Mouse (Mus musculus): ENCODE data around the gene Pdcd2. TPM values are rescaled to one million over a fixed set of nuclear protein-coding genes. Genes with fewer than 3 reads are reported as not detected.

The Pdcd2 gene
- total RNA-seq (2021) (10 to 100 TPM; 13.9 to 16.4 TPM), polyA plus RNA-seq (2012; rRNA removed) (9.2 and 13.1 TPM in 2 replicates)
- long read RNA-seq, transcript Pdcd2-201 (6 exons, 1,120 nt) = major isoform, 7 of 10 reads
- long read RNA-seq, partial matches to known transcripts = 3 of 10 reads
- long read RNA-seq, other reads (novel, unspliced or antisense) = 0 of 10 reads

DNA sequence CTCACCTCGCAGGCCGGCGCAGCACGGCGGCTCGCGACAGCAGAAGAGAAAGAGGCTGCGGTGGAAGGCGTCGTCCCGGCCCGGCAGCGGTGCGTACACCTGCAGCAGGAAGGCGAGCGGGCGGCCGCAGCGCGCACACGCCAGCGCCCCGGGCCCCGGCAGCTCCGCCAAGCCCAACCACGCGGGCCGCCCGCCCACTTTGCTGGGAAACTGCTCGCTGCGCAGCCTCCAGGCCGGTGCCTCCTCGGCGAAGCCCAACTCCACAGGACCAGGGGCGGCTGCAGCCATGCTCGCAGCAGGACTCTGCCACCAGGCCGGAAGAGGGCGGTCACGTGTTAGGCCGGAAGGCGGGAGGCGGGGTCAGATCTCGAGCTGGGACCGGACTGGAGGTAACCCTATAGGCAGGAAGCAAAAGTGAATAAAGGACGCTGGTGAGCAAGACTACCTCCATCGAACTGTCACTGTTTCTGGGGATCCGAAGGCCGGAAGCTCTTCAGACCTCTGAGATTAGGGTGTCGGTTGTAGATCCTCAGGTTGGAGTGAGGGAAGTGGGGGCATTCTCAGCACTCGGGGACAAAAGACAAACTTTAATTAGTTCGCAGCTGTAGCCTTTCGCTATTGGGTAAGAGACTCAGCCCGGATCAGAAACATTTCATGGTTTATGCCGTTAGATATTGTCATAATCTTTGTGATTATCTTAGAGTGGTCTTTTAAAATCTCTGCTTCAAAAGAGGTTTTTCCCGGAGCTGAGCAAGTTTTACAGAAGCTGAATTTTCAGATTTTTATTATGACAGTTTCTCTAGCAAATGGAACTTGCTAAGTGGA, at the start of gene Pdcd2:
Pdcd2 (minus strand) TSS at position 316 of the 825 bp plus-strand sequence.
- H3K9ac ChIP-seq (ENCODE audit: low read depth, low read length) = peak within 1 kb of the TSS; percentile 74
- TF ChIP-seq POLR2A (IDR thresholded peaks at IDR 0.05; ENCODE audit: insufficient read depth, low read depth, low read length) (peak; percentile 87), CTCF (IDR thresholded peaks at IDR 0.05) (peak; percentile 59), EP300 (IDR thresholded peaks at IDR 0.05; ENCODE audit: insufficient read depth, low read depth, low read length) (peak; percentile 68; the same call in 1 of the 2 replicates)

DNA sequence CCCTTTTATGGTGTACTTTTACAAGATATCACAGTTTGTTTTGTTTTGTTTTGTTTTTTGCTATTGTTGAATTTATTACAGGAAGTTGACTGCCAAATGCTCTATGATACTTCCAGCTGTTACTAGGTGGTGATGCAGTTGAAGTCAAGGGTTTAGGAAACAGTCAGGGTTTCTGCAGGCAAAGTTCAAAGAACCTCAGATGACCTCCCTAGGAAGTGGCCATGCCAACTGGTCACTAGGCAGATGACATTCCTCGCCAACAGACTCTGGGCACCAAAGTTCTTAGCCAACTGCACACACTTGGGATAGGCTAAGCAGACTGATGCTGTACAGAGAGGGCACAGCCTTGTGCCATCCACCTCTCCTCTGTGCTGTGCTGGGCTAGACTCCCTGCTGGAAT, 48.0 kb upstream of the Pdcd2 start:
- no peak for TF ChIP-seq POLR2A (IDR thresholded peaks at IDR 0.05; ENCODE audit: insufficient read depth, low read depth, low read length)
- no peak for TF ChIP-seq EP300 (IDR thresholded peaks at IDR 0.05; ENCODE audit: insufficient read depth, low read depth, low read length)
- no peaks in the 10 kb centered on the region for H3K79me2 ChIP-seq (replicated peaks; ENCODE audit: control insufficient read depth, insufficient read depth, low read length)
- intact Hi-C loops (cut with DNase I) = no loop called here
- H3K4me3 ChIP-seq = no peak overlapping the region
- no peak overlapping the region for H3K27ac ChIP-seq
- WGBS = 34% methylated on average over 1 of the region's 1 CpGs
- H3K36me3 ChIP-seq (ENCODE audit: control insufficient read depth, insufficient read depth, low read length) = no peaks in the 10 kb centered on the region
- H3K9ac ChIP-seq (ENCODE audit: low read depth, low read length) = no peak overlapping the region
- no peaks in the 10 kb centered on the region for H3K4me1 ChIP-seq (ENCODE audit: control insufficient read depth, insufficient read depth, low read length)
- DNase-seq = no peak
- H3K27me3 ChIP-seq (ENCODE audit: control insufficient read depth, insufficient read depth, low read length) = no peaks in the 10 kb centered on the region

More for the DNA sequence above, at the start of gene Pdcd2:
- DNase-seq = peak; percentile 96
- under 1% methylated on average over 55 of the region's 55 CpGs for WGBS
- H3K4me3 ChIP-seq = peak within 1 kb of the TSS; percentile 65
- no peaks in the 10 kb centered on the region for H3K79me2 ChIP-seq (replicated peaks; ENCODE audit: control insufficient read depth, insufficient read depth, low read length)
- peaks cover 4% of the 10 kb centered on the region for H3K4me1 ChIP-seq (ENCODE audit: control insufficient read depth, insufficient read depth, low read length)
- H3K27ac ChIP-seq = peak within 1 kb of the TSS; percentile 88
- intact Hi-C loops (cut with DNase I) = loop anchor here (1.0 to 2.0 kb wide), 2 partner anchors 29 to 38 kb away; partner anchors contain the start of gene Prdm9
- peaks cover 5% of the 10 kb centered on the region for H3K36me3 ChIP-seq (ENCODE audit: control insufficient read depth, insufficient read depth, low read length)
- no peaks in the 10 kb centered on the region for H3K27me3 ChIP-seq (ENCODE audit: control insufficient read depth, insufficient read depth, low read length)

DNA sequence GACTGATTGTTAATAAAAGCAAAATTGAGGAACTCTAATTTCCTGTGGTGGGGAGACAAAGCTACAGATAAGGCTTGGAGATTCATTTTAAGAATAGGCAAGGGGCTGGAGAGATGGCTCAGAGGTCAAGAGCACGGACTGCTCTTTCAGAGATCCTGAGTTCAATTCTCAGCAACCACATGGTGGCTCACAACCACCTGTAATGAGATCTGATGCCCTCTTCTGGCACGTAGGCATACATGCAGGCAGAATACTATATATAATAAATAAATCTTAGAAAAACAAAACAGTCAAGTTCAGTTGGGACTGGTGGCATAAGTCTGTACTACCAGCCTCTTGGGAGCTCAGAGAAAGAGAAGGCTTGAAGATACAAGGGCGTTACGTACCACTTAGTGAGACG, 39.8 kb upstream of the Pdcd2 start:
- H3K9ac ChIP-seq (ENCODE audit: low read depth, low read length) = no peak overlapping the region
- no peaks in the 10 kb centered on the region for H3K79me2 ChIP-seq (replicated peaks; ENCODE audit: control insufficient read depth, insufficient read depth, low read length)
- no peaks in the 10 kb centered on the region for H3K27me3 ChIP-seq (ENCODE audit: control insufficient read depth, insufficient read depth, low read length)
- H3K4me1 ChIP-seq (ENCODE audit: control insufficient read depth, insufficient read depth, low read length) = no peaks in the 10 kb centered on the region; the same call in 1 of the 2 replicates
- H3K4me3 ChIP-seq = no peak overlapping the region
- H3K36me3 ChIP-seq (ENCODE audit: control insufficient read depth, insufficient read depth, low read length) = no peaks in the 10 kb centered on the region
- TF ChIP-seq POLR2A (IDR thresholded peaks at IDR 0.05; ENCODE audit: insufficient read depth, low read depth, low read length) = no peak
- peak; percentile 25 for TF ChIP-seq CTCF (IDR thresholded peaks at IDR 0.05)
- no peak for TF ChIP-seq EP300 (IDR thresholded peaks at IDR 0.05; ENCODE audit: insufficient read depth, low read depth, low read length)
- 76% methylated on average over 5 of the region's 5 CpGs for whole genome bisulfite sequencing
- no peak for DNase-seq
- intact Hi-C loops (cut with DNase I) = loop anchor here (10.0 kb wide), 1 partner anchor 622 kb away; the partner anchor contains the start of genes 1600012H06Rik and Wdr27
- no peak overlapping the region for H3K27ac ChIP-seq

DNA sequence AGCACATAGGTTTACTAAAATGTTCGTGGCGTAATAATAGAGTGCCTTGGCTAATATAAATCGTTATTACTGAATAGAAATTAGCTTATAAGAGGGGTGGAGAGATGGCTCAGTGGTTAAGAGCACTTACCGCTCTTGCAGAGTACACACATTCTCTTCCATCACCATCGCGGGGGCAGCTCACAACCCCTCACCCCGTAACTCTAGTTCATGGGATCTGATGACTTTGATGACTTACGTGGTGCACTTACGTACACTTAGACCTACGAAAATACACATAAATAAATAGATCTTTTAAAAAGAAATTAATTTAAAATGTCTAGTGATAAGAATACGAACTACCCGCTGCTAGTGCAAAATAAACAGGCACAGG, 37.8 kb upstream of the Pdcd2 start:
- 39% methylated on average over 12 of the region's 12 CpGs for WGBS
- Histone ChIP-seq H3K4me3 (peak overlapping the region; percentile 66), H3K36me3 (ENCODE audit: control insufficient read depth, insufficient read depth, low read length) (no peaks in the 10 kb centered on the region), H3K79me2 (replicated peaks; ENCODE audit: control insufficient read depth, insufficient read depth, low read length) (no peaks in the 10 kb centered on the region), H3K9ac (ENCODE audit: low read depth, low read length) (no peak overlapping the region), H3K4me1 (ENCODE audit: control insufficient read depth, insufficient read depth, low read length) (no peaks in the 10 kb centered on the region; the same call in 1 of the 2 replicates), H3K27me3 (ENCODE audit: control insufficient read depth, insufficient read depth, low read length) (no peaks in the 10 kb centered on the region), H3K27ac (peak overlapping the region; percentile 98)
- TF ChIP-seq CTCF (IDR thresholded peaks at IDR 0.05) = no peak
- no peak for TF ChIP-seq POLR2A (IDR thresholded peaks at IDR 0.05; ENCODE audit: insufficient read depth, low read depth, low read length)
- TF ChIP-seq EP300 (IDR thresholded peaks at IDR 0.05; ENCODE audit: insufficient read depth, low read depth, low read length) = no peak
- DNase-seq = no peak
- intact Hi-C loops (cut with DNase I) = loop anchor here (2.0 to 10.0 kb wide), 3 partner anchors 38 to 620 kb away; partner anchors contain the start of genes 1600012H06Rik, Pdcd2 and Wdr27

DNA sequence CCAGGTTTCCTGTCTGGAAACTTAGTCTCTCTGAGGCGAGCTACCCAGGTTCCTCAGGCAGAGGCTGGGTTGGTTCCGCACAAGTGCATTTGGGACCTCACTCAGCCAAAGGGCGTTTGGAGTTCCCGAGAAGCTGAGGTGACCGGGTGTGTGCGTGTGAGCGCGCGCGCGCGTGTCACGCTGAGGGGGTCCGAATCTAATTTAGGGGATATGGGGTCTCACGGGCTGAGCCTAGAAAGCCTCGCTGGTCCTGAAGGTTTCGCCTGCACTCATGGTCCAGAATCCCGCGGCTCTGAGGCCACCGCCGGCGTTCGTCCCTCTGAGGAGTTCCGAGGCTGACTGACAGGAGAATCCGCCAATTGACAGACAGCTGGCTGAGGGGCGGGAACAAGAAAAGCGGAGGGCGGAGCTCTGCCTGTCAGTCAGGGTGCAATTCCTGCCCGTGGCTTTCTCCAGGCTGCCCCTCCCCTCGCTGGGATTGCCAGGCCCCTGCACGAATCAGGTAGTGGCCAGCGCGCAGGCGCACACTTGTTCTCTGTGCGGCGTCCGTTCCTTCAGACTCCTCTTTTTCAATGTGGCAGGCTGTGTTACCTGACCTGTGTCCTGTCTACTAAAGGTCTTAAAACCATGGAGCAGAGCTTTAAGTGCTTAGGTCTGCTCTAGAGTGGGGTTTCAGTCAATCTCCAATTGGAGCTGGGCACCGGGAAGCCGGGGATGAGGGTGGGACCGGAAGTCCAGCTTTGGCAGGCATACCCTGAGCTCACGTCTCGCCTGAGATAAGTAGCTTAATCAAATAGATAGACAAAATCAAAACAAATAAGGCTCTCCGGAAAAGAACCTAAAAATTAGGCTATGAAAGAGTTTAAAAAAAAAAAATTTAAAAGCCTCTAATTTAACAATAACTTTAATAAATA, 37.2 kb upstream of the Pdcd2 start, which contains the start of gene Prdm9:
Prdm9 (minus strand) TSS at position 341 of the 914 bp plus-strand sequence.
- H3K9ac ChIP-seq (ENCODE audit: low read depth, low read length) = peak within 1 kb of the TSS; percentile 72
- no peaks in the 10 kb centered on the region; the same call in 1 of the 2 replicates for H3K4me1 ChIP-seq (ENCODE audit: control insufficient read depth, insufficient read depth, low read length)
- TF ChIP-seq EP300 (IDR thresholded peaks at IDR 0.05; ENCODE audit: insufficient read depth, low read depth, low read length) = peak; percentile 5; the same call in 1 of the 2 replicates
- TF ChIP-seq POLR2A (IDR thresholded peaks at IDR 0.05; ENCODE audit: insufficient read depth, low read depth, low read length) = peak; percentile 93
- no peak for TF ChIP-seq CTCF (IDR thresholded peaks at IDR 0.05)
- peak within 1 kb of the TSS; percentile 98 for H3K27ac ChIP-seq
- under 1% methylated on average over 43 of the region's 43 CpGs for WGBS
- peak within 1 kb of the TSS; percentile 66 for H3K4me3 ChIP-seq
- no peaks in the 10 kb centered on the region for H3K36me3 ChIP-seq (ENCODE audit: control insufficient read depth, insufficient read depth, low read length)
- no peaks in the 10 kb centered on the region for H3K79me2 ChIP-seq (replicated peaks; ENCODE audit: control insufficient read depth, insufficient read depth, low read length)
- intact Hi-C loops (cut with DNase I) = loop anchor here (2.0 to 10.0 kb wide), 3 partner anchors 37 to 619 kb away; partner anchors contain the start of genes 1600012H06Rik, Pdcd2 and Wdr27
- DNase-seq = peak; percentile 99 to 100
- no peaks in the 10 kb centered on the region for H3K27me3 ChIP-seq (ENCODE audit: control insufficient read depth, insufficient read depth, low read length)

Data from heart, adult 2 months (tissue).